Mouse (Mus musculus) liver, postnatal 0 days (tissue): Measurements from ENCODE around the gene Adipor2.

Source experiments
- CTCF ChIP-seq: sonication (generic); IDR thresholded peaks from 2 replicates; pipeline ENCODE4 v1.5.1; 2016; ENCODE audit warnings: antibody characterized with exemption, low read depth
- EP300 ChIP-seq: IDR thresholded peaks from 2 replicates; pipeline ENCODE4 v1.6.1; 2016; ENCODE audit warnings: antibody characterized with exemption, low read depth, mild to moderate bottlenecking

GRCm38 (mm10) chr6:119458166-119458565 is 40.7 kb upstream of the Adipor2 start:
- TF ChIP-seq CTCF (no peak), EP300 (no peak)
